In the genomic region with DNA sequence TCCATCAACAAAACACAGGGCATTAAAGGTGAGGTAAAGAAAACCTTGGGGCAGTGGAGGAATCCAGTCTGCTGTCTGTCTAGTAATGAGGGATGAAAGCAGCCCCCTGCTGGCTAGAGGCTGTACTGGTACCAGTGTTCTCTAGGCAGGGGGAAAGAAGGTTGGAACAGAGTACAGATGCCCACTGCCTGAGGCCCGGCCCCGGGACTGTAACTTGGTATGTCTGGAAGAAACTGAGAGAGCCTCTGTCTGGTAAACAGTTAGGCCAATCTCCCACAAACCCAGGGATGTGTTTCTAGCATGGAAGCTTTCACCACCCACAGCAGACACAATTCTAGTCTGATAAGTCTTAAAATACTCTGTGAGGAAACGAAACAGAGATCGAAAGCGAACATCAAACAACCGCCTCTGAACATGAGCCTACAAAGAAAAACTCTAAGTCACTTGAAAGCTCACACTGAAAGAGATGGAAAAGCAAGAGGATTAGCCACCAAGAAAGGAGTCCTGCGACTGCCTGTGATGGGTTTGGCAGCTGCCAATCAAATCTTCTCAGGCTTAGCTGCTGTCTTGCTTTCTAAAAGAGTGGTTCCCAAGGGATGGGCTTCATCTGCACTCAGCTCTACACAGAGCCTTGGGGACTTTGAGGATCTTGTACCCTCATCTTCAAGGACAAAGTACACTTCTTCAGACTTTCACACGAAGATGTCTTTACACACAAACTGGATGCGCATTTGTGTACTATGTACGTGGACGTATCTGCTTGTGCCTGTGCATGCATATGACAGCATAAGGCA, we compare ENCODE assay signal across 8 mouse cellular contexts.
DNase-seq lines count a peak whose midpoint lies in the region; ATAC-seq and TF ChIP-seq lines count a peak whose summit lies in the region.

No protein-coding gene starts in this region.

- TF ChIP-seq CTCF in hindbrain, postnatal 0 days (IDR thresholded peaks at IDR 0.05; ENCODE audit: low read depth): peak; percentile 78
- TF ChIP-seq CTCF in liver, embryonic 14.5 days (IDR thresholded peaks at IDR 0.05; ENCODE audit: low read depth): peak; percentile 44

- H3K36me3 ChIP-seq in forebrain, embryonic 13.5 days (ENCODE audit: poor library complexity, severe bottlenecking): no peaks in the 10 kb centered on the region
- no peaks in the 10 kb centered on the region for H3K36me3 ChIP-seq in hindbrain, postnatal 0 days (ENCODE audit: insufficient read depth, low read length)
- H3K36me3 ChIP-seq in liver, embryonic 14.5 days (replicated peaks; ENCODE audit: control insufficient read depth, insufficient read depth, low read depth): no peaks in the 10 kb centered on the region
- no peaks in the 10 kb centered on the region for H3K36me3 ChIP-seq in stomach, embryonic 14.5 days (ENCODE audit: control insufficient read depth, insufficient read depth, low read length)

- H3K27ac ChIP-seq in forebrain, embryonic 13.5 days: no peak overlapping the region
- H3K27ac ChIP-seq in hindbrain, postnatal 0 days: no peak overlapping the region
- no peak overlapping the region for H3K27ac ChIP-seq in liver, embryonic 14.5 days
- no peak overlapping the region; the same call in 1 of the 2 replicates for H3K27ac ChIP-seq in stomach, embryonic 14.5 days (ENCODE audit: low read length)

- H3K9me3 ChIP-seq in forebrain, embryonic 13.5 days (replicated peaks): no peaks in the 10 kb centered on the region
- no peaks in the 10 kb centered on the region for H3K9me3 ChIP-seq in hindbrain, postnatal 0 days (ENCODE audit: low read length)
- H3K9me3 ChIP-seq in liver, embryonic 14.5 days (ENCODE audit: control insufficient read depth, low read length): no peaks in the 10 kb centered on the region
- no peaks in the 10 kb centered on the region for H3K9me3 ChIP-seq in stomach, embryonic 14.5 days (ENCODE audit: control insufficient read depth, low read depth, low read length)

- DNase-seq in layer of hippocampus, adult 11-12 months (ENCODE audit: low spot score): peak; percentile 52
- DNase-seq in layer of hippocampus, adult 9-11 months: no peak
- DNase-seq in MN1 (ENCODE audit: low spot score): peak; percentile 40
- DNase-seq in hindbrain, postnatal 0 days (ENCODE audit: low spot score): peak; percentile 66
- DNase-seq in liver, embryonic 14.5 days (ENCODE audit: low read depth in 3 of 3, low spot score in 3 of 3): no peak
- no peak for DNase-seq in adrenal gland, postnatal 4 days (ENCODE audit: low spot score in 2 of 2)

- H3K9ac ChIP-seq in forebrain, embryonic 13.5 days: no peak overlapping the region
- H3K9ac ChIP-seq in hindbrain, postnatal 0 days (replicated peaks; ENCODE audit: low read length): no peak overlapping the region
- H3K9ac ChIP-seq in liver, embryonic 14.5 days (replicated peaks): no peak overlapping the region
- no peak overlapping the region for H3K9ac ChIP-seq in stomach, embryonic 14.5 days (replicated peaks; ENCODE audit: low read depth, low read length)

- no peaks in the 10 kb centered on the region for H3K27me3 ChIP-seq in forebrain, embryonic 13.5 days
- no peaks in the 10 kb centered on the region for H3K27me3 ChIP-seq in hindbrain, postnatal 0 days (ENCODE audit: insufficient read depth, low read length)
- H3K27me3 ChIP-seq in liver, embryonic 14.5 days (ENCODE audit: control insufficient read depth, insufficient read depth, low read length): no peaks in the 10 kb centered on the region
- H3K27me3 ChIP-seq in stomach, embryonic 14.5 days (ENCODE audit: control insufficient read depth, insufficient read depth, low read length): no peaks in the 10 kb centered on the region

- TF ChIP-seq EP300 in liver, embryonic 14.5 days (IDR thresholded peaks at IDR 0.05; ENCODE audit: low read depth): no peak

- ATAC-seq in forebrain, embryonic 13.5 days: peak; percentile 83
- peak; percentile 50; the same call in 1 of the 2 replicates for ATAC-seq in hindbrain, postnatal 0 days
- no peak for ATAC-seq in liver, embryonic 14.5 days (ENCODE audit: insufficient read depth)
- ATAC-seq in stomach, embryonic 14.5 days (ENCODE audit: insufficient number of reproducible peaks, insufficient read depth, low FRiP score, low read depth): peak; percentile 73; the same call in 1 of the 2 replicates

- 54% methylated on average over 11 of the region's 11 CpGs for WGBS in forebrain, embryonic 13.5 days
- WGBS in hindbrain, postnatal 0 days: 69% methylated on average over 11 of the region's 11 CpGs
- WGBS in liver, embryonic 14.5 days (ENCODE audit: insufficient replicate concordance): 64% methylated on average over 11 of the region's 11 CpGs
- 72% methylated on average over 11 of the region's 11 CpGs for WGBS in stomach, embryonic 14.5 days

- no peak overlapping the region for H3K4me3 ChIP-seq in forebrain, embryonic 13.5 days
- H3K4me3 ChIP-seq in hindbrain, postnatal 0 days (ENCODE audit: low read length): no peak overlapping the region
- H3K4me3 ChIP-seq in liver, embryonic 14.5 days (ENCODE audit: insufficient read depth in 1 of 2, low read depth in 2 of 2, low read length in 2 of 2): no peak overlapping the region
- H3K4me3 ChIP-seq in stomach, embryonic 14.5 days (ENCODE audit: low read depth, low read length): no peak overlapping the region

- H3K4me1 ChIP-seq in forebrain, embryonic 13.5 days: peaks cover 26% of the 10 kb centered on the region
- H3K4me1 ChIP-seq in hindbrain, postnatal 0 days (ENCODE audit: insufficient read depth, low read length): peaks cover 10% of the 10 kb centered on the region
- H3K4me1 ChIP-seq in liver, embryonic 14.5 days (replicated peaks; ENCODE audit: control insufficient read depth in 2 of 2, insufficient read depth in 2 of 2, low read length in 1 of 2): no peaks in the 10 kb centered on the region
- H3K4me1 ChIP-seq in stomach, embryonic 14.5 days (ENCODE audit: control insufficient read depth, insufficient read depth, low read length): peaks cover 12% of the 10 kb centered on the region; the same call in 1 of the 2 replicates

- H3K4me2 ChIP-seq in forebrain, embryonic 13.5 days: no peak overlapping the region
- H3K4me2 ChIP-seq in hindbrain, postnatal 0 days (ENCODE audit: low read depth, low read length): no peak overlapping the region
- no peak overlapping the region for H3K4me2 ChIP-seq in liver, embryonic 14.5 days (ENCODE audit: low read depth)
- H3K4me2 ChIP-seq in stomach, embryonic 14.5 days (replicated peaks; ENCODE audit: low read depth, low read length): no peak overlapping the region

Comparison
In these comparisons a context has a peak if more than half of its experiments do, and no peak if none do; other contexts are left out.
1. DNase-seq: peak in layer of hippocampus, adult 11-12 months (single experiment), MN1 (single experiment) and hindbrain, postnatal 0 days (single experiment); none in layer of hippocampus, adult 9-11 months (single experiment), liver, embryonic 14.5 days (0 of 3) and adrenal gland, postnatal 4 days (0 of 2).